Mouse (Mus musculus) cerebellum, adult 9-10 months (tissue): ENCODE data around the gene Sema4b.

Experiments used
- DNase-seq: peaks from one replicate; pipeline ENCODE4 v3.0.0; 2022

The Sema4b gene

DNA sequence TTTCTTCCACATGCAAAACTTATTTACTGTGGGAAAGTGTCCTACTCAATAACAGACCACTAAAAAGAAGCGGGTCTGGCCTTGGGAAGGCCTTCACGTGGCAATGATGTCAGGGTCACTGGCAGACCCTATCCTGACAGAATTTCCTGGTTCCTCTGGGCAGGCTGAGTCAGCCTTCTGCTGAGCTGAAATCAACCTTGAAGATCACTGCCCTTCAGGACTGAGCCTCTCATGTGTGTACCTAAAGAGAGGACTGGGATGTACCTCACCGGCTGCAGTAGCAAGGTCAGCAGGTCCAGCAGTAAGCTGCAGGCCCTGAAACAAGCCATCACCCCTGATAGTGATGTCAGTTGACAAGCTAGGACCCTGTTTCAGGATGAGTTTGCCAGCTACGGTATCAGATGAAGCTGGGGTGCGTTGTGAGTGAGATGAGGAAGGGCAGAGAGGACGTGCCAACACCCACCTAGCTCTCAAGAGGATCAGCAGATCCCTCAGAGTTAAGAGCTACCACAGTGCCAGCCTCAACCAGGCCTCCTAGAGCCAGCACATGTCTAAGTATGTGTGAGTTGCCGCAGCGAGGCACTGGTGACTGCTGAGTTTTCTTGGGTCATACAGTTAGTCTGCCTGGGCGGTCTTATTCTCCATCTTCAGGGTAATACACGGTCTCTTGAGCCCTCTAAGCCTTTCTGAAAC is 8.5 kb upstream of the Sema4b start:
- no peak for DNase-seq

DNA sequence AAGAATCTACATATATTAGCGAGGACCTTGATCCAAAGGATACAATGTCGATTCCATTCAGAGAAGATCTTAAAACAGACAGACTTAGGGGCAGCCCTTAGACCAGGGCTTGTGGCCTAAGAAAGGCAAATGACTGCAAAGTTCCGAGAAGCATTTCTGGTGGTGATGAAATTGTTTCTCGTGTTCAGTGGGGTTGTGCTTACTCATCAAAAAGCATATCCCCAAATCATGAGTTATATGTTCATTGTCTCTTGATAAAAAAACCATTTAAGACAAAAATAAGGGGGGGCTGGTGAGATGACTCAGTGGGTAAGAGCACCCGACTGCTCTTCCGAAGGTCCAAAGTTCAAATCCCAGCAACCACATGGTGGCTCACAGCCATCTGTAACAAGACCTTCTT is 7.3 kb upstream of the Sema4b start:
- DNase-seq: no peak

DNA sequence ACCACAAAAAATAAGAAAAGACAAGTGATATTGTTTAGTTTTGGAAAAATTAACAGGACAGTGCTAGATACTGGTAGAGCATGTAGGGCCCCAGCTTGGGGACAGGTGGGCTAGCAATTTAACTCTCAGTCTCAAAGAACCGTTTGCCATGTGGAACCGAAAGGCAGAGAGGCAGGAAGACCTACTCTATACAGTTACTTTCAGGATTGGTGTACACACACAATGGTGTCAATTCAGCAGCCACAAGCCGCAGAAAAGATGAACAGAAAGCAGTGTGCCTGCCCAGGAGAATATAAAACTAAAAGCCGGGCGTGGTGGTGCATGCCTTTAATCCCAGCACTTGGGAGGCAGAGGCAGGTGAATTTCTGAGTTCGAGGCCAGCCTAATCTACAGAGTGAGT is 6.9 kb upstream of the Sema4b start:
- no peak for DNase-seq

DNA sequence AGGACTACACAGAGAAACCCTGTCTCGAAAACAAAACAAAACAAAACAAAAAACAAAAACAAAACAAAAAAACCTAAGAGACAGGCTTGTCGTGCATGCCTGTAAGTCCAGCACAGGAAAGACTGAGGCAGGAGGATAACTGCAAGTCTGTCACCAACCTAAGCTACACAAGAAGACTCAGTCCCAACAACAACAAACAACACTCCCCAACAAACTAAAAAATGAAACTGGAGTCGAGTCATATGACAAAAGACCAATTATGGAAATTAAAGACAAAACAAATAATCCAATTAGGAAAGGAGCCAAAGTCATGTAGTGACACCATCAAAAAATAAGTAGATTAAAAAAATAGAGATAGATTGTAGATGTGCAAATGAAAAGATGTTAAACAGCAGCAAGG is 6.4 kb upstream of the Sema4b start:
- no peak for DNase-seq

DNA sequence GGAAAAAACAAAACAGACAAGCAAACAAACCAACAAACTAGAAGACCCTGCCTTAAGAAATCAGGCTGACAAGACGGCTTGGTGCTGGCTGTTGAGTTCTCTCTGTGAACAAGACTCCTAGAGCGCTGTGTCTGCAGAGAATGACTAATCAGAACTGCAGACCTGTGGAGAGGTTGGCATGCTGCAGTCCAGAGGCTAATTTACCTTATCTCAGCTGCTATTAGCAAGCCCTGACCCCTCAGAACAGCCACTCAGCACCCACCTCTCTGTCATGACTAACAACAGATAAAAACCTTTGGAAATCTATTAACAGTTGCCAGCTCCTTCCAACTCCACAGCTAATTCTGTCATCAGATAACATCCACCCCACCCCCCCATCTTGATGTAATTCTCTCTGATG is 5.6 kb upstream of the Sema4b start:
- no peak for DNase-seq

DNA sequence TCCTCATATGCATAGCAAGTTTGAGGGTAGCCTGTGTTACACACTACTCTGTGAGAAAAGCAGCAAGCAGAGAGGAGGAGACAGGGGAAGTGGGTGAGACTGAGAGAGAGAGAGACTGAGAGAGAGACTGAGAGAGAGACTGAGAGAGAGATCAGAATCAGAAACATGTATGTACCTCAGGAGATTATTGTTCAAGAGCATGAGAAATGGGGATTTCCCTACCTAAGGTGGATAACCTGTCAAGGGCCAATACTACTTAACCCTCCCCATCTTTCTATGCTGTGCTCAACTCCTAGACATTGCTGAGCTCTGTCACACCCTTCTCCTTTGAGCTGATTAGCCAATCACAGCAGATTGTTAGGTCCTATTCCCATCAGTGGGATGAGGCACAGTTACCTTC is 4.5 kb upstream of the Sema4b start:
- no peak for DNase-seq

DNA sequence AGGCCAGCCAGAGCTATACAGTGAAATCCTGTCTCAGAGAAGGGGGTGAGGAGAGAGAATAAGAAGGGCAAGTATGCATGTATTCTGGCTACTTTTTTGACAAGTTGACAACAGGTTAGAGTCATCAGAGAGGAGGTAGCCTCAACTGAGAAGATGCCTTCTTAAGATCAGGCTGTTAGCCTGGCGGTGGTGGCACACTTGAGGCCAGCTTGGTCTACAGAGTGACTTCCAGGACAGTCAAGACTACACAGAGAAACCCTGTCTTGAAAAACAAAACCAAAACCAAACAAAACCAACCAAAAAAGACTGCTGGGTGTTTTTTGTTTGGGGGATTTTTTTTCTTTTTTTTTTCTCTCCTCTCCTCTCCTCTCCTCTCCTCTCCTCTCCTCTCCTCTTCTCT is 3.2 kb upstream of the Sema4b start:
- no peak for DNase-seq

DNA sequence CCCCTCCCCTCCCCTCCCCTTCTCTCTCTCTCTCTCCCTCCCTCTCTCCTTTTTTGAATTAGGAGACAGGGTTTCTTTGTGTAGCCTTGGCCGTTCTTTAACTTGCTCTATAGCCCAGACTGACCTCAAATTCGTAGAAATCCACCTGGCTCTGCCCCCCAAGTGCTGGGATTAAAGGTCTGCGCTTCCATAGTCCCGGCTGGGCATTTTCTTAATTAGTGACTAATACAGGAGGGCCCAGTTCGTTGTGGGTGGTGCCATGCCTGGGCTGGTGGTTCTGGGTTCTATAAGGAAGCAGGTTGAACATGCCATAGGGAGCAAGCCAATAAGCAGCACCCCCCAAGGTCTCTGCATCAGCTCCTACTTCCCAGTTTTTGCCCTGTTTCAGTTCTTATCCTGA is 2.7 kb upstream of the Sema4b start:
- DNase-seq: no peak

DNA sequence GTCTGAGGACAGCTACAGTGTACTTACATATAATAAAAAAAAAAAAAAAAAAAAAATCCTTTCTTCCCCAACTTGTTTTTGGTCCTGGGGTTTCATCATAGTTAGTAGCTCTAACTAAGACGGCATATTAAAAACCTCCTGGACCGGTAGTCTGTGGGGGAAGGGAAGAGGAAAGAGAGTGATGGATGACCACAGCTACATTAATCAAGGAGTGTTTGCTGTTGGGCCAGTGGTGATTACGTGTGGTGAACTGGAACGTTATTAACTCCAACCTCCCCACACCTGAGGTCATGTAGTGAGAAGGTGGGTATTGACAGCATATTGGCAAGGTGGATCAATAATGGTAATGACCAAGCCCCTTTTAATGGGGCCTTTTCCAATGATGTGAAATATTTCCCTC is 2.1 kb upstream of the Sema4b start:
- no peak for DNase-seq

DNA sequence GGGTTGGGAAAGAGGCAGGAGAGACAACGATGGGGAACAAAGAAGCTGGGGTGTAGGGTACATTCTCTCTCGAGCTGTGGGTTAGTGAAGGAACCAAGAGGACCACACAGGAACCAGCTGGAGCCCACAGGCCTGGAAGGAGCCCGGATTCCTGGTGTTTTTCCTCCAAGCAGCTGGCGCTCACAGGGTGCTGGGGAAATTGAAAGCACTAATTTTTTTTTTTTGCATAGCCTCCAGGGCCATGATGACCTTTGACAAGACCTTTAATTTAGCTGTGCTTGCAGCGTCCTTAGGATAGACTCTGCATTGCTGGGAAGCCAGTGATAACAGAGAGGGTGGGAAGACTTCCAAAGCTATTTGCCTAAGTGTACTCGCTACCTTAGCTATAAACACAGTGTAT is 1.7 kb upstream of the Sema4b start:
- DNase-seq: no peak

DNA sequence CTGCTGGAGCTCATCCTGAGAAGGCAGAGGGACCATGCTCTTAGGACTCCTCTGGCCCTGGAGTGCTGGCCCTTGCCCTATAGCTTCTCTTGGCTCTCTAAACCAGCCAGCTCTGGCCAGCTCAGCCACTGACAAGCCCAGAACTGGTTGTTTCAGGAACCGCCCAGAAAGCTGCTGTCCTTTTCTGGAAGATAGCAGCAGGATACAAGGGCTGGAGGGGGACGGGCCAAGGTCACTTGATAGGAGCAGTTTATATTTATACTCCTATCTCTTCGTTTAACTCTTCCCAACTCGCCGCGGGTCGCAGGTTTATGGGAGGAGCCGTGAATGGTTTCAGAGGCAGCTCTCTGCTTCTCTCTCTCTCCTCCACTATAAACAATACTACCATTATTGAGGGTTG is 620 bp upstream of the Sema4b start:
- peak; percentile 39 for DNase-seq

DNA sequence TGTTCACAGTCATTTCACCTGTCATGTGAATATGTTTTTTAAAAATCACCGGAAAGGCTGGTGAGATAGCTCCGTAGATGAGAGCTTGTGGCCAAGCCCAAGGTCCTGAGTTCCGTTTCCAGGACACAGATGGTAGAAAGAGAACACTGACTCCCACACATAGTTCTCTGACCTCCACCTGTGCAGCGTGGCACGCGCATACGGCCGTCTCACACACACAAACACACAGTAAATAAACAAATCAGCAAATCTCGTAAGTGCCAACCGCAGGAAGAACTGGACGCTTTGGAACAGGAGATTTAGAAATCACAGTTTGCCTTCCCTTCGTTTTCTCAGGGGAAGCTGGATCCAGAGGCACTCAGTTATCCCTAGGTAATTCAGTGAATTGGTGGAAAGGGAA is 860 bp downstream of the Sema4b start:
- peak; percentile 46 for DNase-seq

DNA sequence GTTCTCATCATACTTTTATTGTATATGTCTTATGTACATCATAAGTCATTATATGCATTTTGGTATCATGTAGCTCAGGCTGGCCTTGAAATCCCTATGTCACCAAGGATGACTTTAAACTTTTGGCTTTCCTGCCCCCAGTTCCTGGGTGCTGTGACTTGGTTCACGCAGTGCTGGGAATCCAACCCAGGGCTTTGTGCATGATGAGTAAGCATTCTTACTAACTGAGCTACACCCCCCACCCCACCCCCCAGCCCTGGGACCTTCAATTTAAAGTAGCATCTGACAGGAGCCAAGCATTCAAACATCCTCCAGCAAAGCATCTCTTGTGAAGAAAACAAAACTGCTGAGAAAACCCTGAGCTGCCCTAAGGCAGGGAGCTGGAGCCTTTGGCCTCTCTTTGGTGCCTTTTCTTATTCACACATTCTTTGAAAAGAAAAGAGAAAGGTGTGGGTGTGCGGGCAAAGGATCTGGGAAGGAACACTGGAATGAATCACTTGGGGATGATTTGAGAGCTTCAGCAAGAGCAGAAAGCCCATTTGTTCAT is 2.0 kb downstream of the Sema4b start:
- DNase-seq: no peak

DNA sequence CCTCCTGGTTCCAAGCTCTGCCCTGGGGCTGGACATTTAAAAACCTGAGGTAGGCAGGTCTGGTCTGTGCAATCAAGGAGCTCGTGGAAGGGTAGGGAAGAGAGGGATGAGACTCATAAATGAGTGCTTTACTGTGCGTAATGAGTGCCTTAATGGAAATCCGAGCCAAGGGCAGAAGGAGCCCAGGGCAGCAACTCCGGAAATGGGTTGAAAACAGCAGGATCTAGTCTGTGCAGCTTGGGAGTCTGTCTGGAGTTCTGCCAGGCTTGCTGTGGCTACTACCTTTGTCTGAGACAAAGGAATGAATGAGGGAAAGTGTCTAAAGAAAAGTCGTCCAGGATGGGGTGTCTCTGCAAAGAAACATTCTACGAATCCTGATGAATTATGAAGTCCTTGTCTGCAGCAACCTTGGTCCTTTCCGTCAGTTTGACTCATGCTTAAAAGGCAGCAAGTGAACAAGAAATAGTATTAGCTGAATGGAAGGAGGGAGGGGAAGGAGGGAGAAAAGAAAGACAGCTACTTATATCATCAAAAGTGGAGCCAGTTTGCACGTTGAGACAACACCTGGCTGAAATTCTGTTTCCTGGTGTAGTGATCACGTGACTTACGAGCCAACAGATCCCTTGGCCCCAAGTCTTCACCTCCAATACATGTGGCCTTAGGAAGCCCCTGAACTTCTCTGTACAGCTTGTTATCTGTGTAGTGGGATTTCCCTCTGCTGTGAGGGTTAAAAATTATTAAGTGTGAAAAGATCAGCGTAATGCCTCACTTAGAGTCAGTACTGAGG is 2.7 kb downstream of the Sema4b start:
- no peak for DNase-seq

DNA sequence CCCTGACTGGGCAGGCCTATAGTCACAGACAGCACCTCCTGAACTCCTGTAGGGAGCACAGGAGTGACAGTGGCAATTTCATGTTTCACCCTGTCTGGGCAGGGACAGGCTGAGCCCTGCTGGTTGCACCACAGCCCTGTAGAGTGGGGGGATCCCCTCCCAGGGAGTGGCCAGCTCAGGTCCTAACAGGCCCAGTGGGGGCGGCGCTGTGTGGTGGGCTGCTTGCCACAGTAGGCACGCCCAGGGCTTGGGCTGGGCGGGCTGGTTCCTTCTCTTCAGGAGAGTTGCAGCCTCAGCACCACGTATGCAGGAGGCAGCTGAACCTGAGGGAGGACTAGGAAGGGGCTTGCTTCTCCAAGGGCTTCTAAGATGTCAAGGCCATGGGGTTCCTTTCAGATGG is 4.8 kb downstream of the Sema4b start:
- no peak for DNase-seq

DNA sequence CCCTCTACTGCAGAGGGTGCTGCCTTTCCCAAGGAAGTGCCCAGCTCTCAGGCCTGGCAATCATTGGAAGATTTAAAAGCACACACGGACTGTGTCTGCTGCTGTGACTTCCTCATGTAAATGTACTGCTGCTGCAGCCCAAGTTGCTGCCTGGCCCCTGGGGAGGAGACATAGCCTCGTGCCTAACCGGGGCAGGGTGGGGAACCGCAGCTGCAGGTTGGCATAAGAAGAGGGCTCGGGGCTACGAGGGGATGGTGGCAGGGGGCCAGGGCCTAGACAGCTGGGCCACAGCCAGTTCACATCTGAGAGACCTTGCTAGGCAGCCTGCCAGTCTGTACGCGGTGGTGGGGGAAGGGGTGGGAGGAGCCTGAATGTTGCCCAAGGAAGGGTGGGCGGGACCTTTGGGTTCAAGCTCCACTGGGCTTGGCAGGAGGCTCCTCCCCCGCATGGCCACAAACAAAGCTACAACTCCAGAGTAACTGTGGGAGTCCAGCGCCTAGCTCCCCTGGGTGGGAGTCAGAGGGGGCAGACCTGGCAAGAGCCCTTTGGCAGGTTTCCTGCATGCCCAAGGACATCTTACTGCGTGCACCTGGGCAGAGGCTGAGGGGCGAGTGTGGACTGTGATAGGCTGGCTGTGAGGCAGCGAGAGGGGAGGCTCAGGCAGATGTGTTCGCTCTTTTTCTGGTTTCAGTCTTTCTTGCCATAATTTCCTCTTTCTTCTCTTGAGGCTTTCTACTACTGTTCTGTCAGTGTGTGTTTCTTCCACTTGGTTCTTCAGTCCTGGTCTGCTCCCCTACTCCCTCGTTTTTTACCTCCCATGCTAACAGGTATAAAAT is 5.8 kb downstream of the Sema4b start:
- DNase-seq: no peak

DNA sequence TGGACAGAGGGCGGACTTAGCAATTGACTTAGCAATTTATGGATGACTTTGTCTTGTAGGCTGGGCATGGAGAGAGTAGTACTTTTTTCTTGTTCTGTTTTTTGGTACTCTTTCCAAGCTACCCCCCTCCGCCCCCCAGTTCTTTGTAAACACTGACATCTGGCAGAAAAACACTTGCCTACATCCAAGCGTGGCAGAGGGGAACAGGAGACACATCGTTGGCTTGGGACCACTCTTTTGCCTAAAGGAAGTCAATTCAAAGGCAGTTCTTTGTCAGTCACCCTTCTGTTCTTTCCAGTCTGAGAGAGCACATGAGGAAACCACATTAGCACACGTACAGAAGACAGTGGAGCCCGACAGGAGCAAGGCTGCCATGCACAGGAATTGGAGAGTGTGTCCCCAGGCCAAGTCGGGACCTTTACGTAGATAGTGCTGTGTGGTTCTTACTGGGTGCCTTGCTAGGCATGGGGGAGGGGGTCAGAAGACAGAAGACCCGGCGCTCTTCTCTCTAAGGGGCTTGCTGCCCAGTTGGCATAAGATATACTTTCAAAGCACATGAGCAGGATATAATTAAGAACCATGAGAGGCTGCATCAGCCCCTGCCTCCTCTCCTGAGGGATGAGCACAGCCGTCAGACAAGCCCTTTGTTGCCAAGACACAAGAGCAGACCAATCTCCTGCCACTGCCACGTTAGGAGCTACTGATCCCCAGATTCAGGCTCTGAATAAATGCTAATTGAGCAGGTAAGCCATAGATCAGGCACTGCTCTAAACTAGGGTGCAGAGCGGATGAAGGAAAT is 7.5 kb downstream of the Sema4b start:
- no peak for DNase-seq

DNA sequence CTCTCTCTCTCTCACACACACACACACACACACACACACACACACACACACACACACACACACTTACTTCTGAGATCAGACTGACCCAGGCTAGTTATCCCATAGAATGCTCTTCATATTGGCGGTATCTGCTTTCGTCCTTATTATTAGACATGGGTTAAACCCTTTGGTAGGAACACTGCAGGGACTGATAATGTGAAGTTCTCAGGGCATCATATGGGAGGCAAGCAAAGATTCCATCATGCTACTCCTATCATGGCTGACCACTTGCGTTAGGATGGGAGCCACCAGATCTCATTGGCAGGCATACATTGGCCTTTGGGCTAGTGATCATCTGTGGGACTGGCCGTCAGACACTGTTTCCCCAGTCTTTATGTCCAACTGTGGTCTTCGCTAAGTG is 8.5 kb downstream of the Sema4b start:
- no peak for DNase-seq

DNA sequence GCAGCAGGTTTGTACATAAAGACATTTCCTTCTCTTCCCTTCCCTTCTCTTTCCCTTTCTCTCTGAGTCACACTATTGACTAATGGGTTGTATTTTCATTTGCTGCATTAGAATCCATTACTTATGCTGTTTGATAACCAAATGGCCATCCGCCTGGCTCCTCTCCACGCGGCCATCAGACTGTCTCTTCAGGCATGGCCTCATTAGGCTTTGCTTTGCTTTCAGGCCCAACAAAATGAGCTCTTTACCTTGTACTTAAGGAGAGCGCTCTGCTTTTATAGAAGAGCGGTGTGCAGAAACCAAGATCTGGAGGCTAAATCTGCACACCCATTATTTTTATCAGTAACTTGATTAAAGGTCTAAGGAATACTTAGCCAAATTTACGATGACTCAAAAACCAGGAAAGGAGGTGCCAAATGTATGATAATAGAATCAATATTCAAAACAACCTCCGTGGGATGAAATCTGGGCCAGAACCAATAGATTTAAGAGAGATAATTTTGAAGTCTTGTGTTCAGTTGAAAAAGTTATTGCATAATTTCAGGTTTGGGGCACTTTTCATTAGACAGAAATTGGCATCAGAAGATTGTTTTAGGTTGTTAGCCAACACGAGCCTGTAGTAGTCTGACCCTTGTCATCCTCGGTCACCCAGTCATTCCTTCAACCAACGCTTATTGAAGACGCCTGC is 9.1 kb downstream of the Sema4b start:
- DNase-seq: no peak

DNA sequence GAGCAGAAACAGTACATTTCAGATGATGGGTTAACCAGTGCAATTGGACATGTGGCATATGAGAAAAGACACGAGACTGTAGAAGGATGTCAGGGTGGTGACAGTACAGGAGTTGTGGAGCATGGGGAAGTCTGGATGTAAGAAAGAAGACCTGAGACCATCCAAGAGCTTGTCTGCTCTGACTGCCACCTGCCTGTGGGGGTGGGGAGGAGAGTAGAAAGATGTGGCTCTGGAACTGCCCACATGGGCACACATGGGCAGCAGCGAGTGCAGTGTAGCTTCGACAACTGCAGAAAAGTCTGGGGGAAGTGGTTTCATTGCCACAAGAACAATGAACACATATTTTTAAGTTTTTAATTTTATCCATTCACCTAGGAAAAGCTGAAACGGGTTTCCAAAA is 10.7 kb downstream of the Sema4b start:
- no peak for DNase-seq

DNA sequence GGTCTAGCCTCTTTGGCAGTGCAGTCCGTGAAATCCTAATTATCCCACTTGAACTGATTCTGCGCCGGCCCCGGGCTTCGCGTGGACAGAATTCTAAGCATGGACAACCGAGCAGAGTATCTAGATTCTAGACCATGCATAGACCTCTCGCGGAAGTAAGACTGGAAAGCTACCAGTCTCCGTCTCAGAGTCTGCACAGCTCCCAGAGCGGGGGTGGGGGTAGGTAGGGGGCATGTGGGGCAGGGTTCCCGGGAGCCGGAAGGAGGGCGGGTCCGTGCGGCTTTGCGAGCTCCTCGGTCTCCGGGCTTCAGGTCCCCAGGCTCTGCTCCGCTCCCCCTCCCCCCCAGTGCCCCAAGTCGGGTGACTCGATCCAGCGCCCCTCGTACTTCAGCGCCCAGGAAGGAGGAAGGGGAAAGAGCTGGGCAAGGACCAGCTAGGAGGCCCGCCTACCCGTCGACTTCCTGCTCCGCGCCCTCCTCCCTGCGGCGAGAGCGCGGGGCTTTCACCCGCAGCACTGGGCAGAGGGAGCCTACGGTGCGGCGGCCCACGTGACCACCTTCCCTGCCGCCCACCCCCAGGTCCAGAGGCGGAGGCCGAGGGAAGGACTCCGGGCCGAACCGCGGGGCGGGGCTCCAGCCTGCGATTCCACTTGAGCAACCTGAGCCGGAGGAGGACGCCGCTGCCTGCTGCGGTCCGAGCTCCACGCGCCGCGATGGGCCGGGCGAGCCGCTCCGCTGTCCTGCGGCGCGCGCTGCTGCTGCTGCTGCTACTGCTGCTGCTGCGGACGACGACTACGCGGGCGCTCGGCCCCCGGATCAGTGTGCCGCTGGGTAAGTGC is 11.5 kb downstream of the Sema4b start:
- DNase-seq: peak; percentile 72
